Mouse (Mus musculus) lung, adult 2 months (tissue): ENCODE data around the gene Gm26602.

Experiments
- CTCF ChIP-seq: fragments of 200-500 bp; IDR thresholded peaks from 2 replicates; pipeline ENCODE4 v1.5.1; 2011; ENCODE audit warnings: mild to moderate bottlenecking, low read length, control low read depth; ENCODE audit not compliant: insufficient read depth
- POLR2A ChIP-seq: fragments of 200-500 bp; IDR thresholded peaks from 2 replicates; pipeline ENCODE4 v1.6.1; 2011; ENCODE audit warnings: low read depth, mild to moderate bottlenecking, control low read depth, low read length, borderline replicate concordance; ENCODE audit errors: extremely low read depth

- TF ChIP-seq CTCF (no peak), POLR2A (no peak)
Measured at GRCm38 (mm10) chr10:79928030-79928694, 17.5 kb downstream of the Gm26602 start.
